Mouse (Mus musculus): ENCODE results near the gene Decr2.
"Not testable (repeated sequence)": the region's sequence is repeated elsewhere in the genome, so short reads cannot be mapped to it uniquely, and the experiment has no call there.

The Decr2 gene

GRCm38 (mm10) chr17:26113181-26113948 lies 23.2 kb upstream of the Decr2 start, which contains the start of gene Tmem8:
Gene Tmem8 (plus strand): TSS chr17:26113299.
- DNase-seq (ENCODE audit: low spot score in 2 of 2), result peak; percentile 76 to 77

- DNase-seq (ENCODE audit: low spot score in 2 of 2), result no peak
Measured at GRCm38 (mm10) chr17:26112751-26113150, 22.6 kb upstream of the Decr2 start.

- DNase-seq (ENCODE audit: low spot score in 2 of 2), result no peak
Measured at GRCm38 (mm10) chr17:26111722-26112121, 21.6 kb upstream of the Decr2 start.

- no peak for DNase-seq (ENCODE audit: low spot score in 2 of 2)
Measured at GRCm38 (mm10) chr17:26111024-26111423, 20.9 kb upstream of the Decr2 start.

- no peak for DNase-seq (ENCODE audit: low spot score in 2 of 2)
Measured at GRCm38 (mm10) chr17:26110156-26110555, 20.0 kb upstream of the Decr2 start.

- DNase-seq (ENCODE audit: low spot score in 2 of 2), result no peak
Measured at GRCm38 (mm10) chr17:26105619-26106018, 15.5 kb upstream of the Decr2 start.

GRCm38 (mm10) chr17:26101478-26101877 lies 11.3 kb upstream of the Decr2 start:
- no peak for DNase-seq (ENCODE audit: low spot score in 2 of 2)

- no peak for DNase-seq (ENCODE audit: low spot score in 2 of 2)
Measured at GRCm38 (mm10) chr17:26100166-26100565, 10.0 kb upstream of the Decr2 start.

GRCm38 (mm10) chr17:26099316-26099715 lies 9.2 kb upstream of the Decr2 start:
- not testable (repeated sequence) for DNase-seq (ENCODE audit: low spot score in 2 of 2)

GRCm38 (mm10) chr17:26098461-26098860 lies 8.3 kb upstream of the Decr2 start:
- DNase-seq (ENCODE audit: low spot score in 2 of 2), result no peak

- peak; percentile 72 to 74 for DNase-seq (ENCODE audit: low spot score in 2 of 2)
Measured at GRCm38 (mm10) chr17:26095121-26095740, 5.1 kb upstream of the Decr2 start, which contains the start of gene Nme4. Gene Nme4 (minus strand): TSS chr17:26095602.

GRCm38 (mm10) chr17:26094531-26095110 lies 4.5 kb upstream of the Decr2 start:
- DNase-seq (ENCODE audit: low spot score in 2 of 2), result no peak

GRCm38 (mm10) chr17:26087059-26087564 lies 3.0 kb downstream of the Decr2 start:
- DNase-seq (ENCODE audit: low spot score in 2 of 2), result no peak

- no peak for DNase-seq (ENCODE audit: low spot score in 2 of 2)
Measured at GRCm38 (mm10) chr17:26080867-26081266, 9.3 kb downstream of the Decr2 start.

GRCm38 (mm10) chr17:26078851-26079250 lies 11.3 kb downstream of the Decr2 start:
- peak; percentile 46 to 60 for DNase-seq (ENCODE audit: low spot score in 2 of 2)

GRCm38 (mm10) chr17:26075246-26075645 lies 14.9 kb downstream of the Decr2 start:
- DNase-seq (ENCODE audit: low spot score in 2 of 2), result no peak

GRCm38 (mm10) chr17:26070136-26070535 lies 20.0 kb downstream of the Decr2 start:
- DNase-seq (ENCODE audit: low spot score in 2 of 2), result no peak

GRCm38 (mm10) chr17:26068831-26069739 lies 21.1 kb downstream of the Decr2 start, which contains the start of gene Rab11fip3:
Gene Rab11fip3 (minus strand): TSS chr17:26069555.
- peak; percentile 87 to 89 for DNase-seq (ENCODE audit: low spot score in 2 of 2)

- DNase-seq (ENCODE audit: low spot score in 2 of 2), result peak in 1 of 2 experiments; percentile 42
Measured at GRCm38 (mm10) chr17:26068024-26068830, 21.9 kb downstream of the Decr2 start.

GRCm38 (mm10) chr17:26066488-26067020 lies 23.6 kb downstream of the Decr2 start:
- DNase-seq (ENCODE audit: low spot score in 2 of 2), result no peak

Measured in right cerebral cortex, postnatal 10 days (tissue).